Mouse (Mus musculus): ENCODE measurements around the gene Pknox2.

Gene Pknox2

GRCm38 (mm10) chr9:37140464-37141181, 6.6 kb downstream of the Pknox2 start:
- DNase-seq (ENCODE audit: low spot score in 2 of 2): no peak

DNA sequence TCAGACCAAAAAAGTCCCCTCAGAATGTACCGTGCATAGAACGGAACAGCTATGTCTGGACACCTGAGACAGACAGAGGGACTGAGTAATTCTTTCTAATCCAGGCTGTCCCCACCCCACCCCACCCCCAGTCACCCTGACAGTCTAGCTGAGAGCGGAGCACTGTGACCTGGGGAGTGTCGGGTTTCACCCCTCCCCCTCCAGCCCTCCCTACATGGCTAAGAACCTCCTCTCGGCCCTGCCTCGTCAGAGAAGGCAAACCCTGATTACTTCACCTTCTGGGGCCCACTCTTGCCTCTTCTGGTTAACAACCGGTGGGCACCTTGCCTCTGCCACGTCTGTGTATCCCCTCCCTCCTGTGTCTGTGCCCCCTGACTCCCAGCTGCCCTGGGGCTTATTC, 7.7 kb downstream of the Pknox2 start:
- no peak for DNase-seq (ENCODE audit: low spot score in 2 of 2)

GRCm38 (mm10) chr9:37138883-37139282, 8.3 kb downstream of the Pknox2 start:
- DNase-seq (ENCODE audit: low spot score in 2 of 2): no peak

GRCm38 (mm10) chr9:37136340-37136739, 10.9 kb downstream of the Pknox2 start:
- no peak for DNase-seq (ENCODE audit: low spot score in 2 of 2)

- DNase-seq (ENCODE audit: low spot score in 2 of 2): no peak
Measured at GRCm38 (mm10) chr9:37133495-37133894, 13.7 kb downstream of the Pknox2 start.

GRCm38 (mm10) chr9:37129046-37129445, 18.2 kb downstream of the Pknox2 start:
- no peak for DNase-seq (ENCODE audit: low spot score in 2 of 2)

DNA sequence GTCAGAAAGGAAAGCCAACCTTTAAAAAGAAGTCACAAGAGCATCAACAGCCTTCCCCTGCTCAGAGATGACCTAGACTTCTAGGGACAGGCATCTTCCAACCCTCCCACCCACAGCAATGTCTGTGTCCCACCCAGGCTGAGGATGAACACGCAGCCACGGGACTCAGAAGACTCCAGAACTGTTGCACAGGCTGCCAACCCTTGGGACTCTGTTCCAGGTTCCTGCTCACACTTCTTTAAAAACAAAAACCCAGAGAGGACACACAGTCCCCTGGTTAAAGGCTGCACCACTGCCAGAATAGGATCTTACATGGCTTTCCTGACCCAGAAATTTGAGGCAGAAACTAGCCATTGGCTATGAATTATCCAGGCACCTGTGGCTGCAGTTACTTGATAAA, 21.0 kb downstream of the Pknox2 start:
- DNase-seq (ENCODE audit: low spot score in 2 of 2): no peak

GRCm38 (mm10) chr9:37124696-37125480, 22.3 kb downstream of the Pknox2 start:
- DNase-seq (ENCODE audit: low spot score in 2 of 2): no peak

DNA sequence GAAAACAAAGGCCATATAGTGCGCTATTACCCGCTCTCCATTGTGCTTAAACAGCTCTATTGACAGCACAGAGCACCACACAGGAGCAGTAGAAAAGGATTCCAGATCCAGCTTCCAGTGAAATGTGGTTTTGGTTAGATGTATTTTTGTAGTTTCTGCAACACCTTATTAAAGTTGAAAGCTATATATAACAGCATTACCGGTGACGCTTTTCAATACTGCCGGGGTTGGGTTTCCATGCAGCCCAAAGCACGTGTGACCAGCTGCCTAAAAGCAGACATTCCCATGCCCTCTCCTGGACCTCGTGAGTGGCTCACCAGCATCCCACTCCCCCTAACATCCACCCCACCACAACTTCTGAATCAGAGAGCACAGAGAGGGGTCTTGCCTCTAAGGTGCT, 23.8 kb downstream of the Pknox2 start:
- DNase-seq (ENCODE audit: low spot score in 2 of 2): no peak

GRCm38 (mm10) chr9:37122971-37123370, 24.2 kb downstream of the Pknox2 start:
- no peak for DNase-seq (ENCODE audit: low spot score in 2 of 2)

- no peak for DNase-seq (ENCODE audit: low spot score in 2 of 2)
Measured at GRCm38 (mm10) chr9:37122381-37122780, 24.8 kb downstream of the Pknox2 start.

GRCm38 (mm10) chr9:37121761-37122331, 25.4 kb downstream of the Pknox2 start:
- no peak for DNase-seq (ENCODE audit: low spot score in 2 of 2)

DNA sequence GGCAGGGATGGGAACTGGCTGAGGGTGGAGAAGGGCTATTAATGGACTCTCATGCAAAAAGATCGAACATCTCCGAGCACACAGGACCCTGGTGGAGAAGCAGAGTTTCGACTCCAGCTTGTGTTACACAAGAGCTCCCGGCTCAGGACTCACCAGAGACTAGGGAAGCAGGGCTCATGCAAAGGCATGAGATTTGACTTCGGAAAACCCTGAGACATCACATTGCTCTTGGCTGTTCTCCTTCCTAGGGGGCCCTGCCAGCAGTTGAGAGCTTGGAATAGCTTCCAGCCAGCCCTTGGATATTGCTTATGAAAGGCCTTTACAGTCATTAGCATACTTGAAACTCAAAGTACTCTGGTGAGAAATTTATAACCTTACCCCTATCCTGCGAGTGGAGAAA, 26.4 kb downstream of the Pknox2 start:
- DNase-seq (ENCODE audit: low spot score in 2 of 2): no peak

GRCm38 (mm10) chr9:37117529-37117928, 29.7 kb downstream of the Pknox2 start:
- no peak for DNase-seq (ENCODE audit: low spot score in 2 of 2)

- no peak for DNase-seq (ENCODE audit: low spot score in 2 of 2)
Measured at GRCm38 (mm10) chr9:37116632-37117413, 30.4 kb downstream of the Pknox2 start.

DNA sequence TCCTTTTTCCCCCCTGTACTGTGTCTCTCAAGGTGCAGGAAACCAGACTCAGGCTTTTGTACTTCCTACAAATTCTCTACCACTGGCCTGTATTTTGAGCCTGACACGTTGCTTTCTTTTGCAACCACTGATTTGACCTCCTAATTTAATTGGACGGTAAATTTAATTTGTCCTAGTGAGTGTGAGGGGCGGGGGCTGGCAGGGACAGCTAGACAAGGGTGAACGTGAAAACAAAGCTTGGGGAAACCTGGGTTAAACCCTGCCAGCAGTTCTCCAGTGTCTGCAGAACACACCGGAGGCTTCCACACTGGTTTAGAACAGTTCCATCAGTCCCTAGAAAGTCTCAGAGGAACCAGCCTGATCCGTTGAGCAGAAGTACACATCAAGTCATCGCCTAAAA, 31.4 kb downstream of the Pknox2 start:
- no peak for DNase-seq (ENCODE audit: low spot score in 2 of 2)

DNA sequence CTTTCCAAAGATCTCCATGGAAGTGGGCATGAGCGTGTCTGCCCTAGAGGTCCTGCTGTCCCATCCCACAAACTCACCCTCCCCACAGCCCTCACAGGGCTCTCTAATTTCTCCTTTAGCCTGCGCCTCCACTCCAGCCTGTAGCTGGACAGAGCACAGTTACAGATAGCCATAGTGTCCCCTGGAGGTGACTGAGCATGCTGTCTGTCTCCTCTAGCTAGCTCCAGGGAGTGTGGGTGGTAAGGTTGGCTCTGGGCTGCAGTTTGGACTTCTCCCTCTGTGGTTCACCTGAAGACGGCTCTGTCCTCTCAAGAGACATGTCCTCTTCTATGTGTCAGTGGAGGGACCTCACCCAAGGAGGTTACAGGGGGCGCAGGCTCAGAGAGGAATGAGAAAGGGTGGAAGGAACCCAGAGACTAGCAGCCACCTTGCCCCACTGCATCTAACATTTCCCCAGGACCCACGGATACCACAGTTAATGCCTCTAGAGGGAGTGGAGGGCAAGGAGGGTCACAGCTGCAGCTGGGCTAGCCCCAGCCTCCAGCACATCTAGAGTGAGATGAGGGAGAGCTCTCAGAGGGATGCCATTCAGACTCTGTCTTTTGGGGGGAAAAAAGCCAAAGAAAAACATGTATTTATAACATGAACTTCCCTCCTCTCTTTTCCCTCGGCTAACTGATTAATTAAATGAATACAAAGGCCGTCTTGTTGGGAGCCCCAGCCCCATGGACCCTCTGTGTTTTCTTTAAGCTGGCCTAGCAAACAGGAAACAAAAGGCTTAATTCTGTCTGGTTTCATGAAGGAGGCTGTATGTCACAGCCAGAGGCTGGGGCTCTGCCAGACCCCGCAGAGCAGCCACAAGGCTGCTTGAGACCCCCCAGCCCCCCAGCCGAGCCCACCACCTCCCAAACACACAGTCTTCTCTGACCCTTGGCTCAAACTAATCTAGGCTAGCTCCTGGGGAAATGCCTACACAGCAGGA, 32.6 kb downstream of the Pknox2 start:
- no peak for DNase-seq (ENCODE audit: low spot score in 2 of 2)

DNA sequence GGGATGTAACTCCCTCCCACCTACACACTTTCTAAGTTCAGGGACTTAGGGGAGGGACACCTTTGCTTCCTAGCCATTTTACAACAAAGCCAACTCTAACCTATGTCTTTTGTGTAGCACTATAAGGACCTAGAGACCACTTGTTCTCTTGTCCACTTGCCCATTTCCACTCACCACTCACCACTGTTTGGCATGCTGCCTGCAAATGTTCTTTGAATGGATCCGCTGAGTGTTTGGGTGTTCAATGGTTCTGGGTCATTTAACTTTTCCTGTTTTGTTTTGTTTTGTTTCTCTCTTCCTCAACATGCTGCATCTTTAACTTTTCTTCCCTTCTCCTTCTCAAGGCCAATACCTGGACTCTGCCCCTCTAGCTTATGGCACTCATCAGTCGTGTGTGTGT, 39.7 kb downstream of the Pknox2 start:
- DNase-seq (ENCODE audit: low spot score in 2 of 2): no peak

DNA sequence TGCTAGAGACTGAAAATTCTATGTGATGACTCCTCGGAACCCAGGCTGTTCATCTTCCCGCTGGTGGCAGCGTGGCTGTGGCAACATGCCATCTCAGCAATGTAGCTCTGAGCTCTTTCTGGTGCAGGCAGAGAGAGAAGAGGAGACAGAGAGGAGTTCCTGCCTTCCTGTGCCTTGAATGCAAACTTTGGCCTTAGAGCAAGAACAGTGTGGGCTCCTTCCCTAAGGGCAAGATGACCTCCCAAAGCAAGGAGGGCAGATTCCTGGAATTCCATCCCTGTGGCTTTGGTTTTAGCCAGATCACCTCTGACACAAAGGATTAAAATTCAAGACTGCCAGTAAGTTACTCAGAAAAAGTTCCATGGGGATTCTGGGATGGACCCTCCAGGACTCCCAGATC, 40.4 kb downstream of the Pknox2 start:
- no peak for DNase-seq (ENCODE audit: low spot score in 2 of 2)

GRCm38 (mm10) chr9:37104249-37104648, 43.0 kb downstream of the Pknox2 start:
- DNase-seq (ENCODE audit: low spot score in 2 of 2): no peak

DNA sequence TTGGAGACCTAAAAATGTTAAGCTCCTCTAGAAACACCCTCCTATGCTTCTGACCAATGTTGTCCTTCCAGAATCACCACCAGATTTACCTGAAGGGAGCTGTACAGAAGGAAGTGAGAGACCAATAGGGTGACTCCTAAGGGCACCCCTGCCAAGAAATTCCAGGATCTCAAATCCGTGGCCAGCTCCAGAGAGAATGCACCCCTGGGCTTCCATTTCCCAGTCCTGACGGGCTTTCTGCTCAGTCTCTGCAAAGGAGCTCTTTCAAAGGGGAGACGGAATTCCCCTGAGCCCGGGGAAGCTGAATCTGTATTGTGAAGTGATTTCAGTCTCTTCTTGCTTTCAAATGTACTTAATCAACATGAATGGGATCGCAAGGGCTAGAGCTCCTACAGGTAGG, 43.4 kb downstream of the Pknox2 start:
- no peak for DNase-seq (ENCODE audit: low spot score in 2 of 2)

All from spleen, postnatal 36 days (tissue).